Mouse (Mus musculus) hindbrain, embryonic 13.5 days (tissue): ENCODE measurements around the gene Kank1. TPM values are rescaled to one million over a fixed set of nuclear protein-coding genes. Genes with fewer than 3 reads are reported as not detected.
"Not testable (repeated sequence)": the region's sequence is repeated elsewhere in the genome, so short reads cannot be mapped to it uniquely, and the experiment has no call there.

Experiments used
- ATAC-seq: fragments of 200-750 bp; cut with Nextera tagmentation; 2 replicates; pipeline ENCODE4 v1.8.0; 2017; ENCODE audit warnings: moderate TSS enrichment; ENCODE audit not compliant: low FRiP score
- H3K27ac ChIP-seq: fragments of 300-500 bp; sonication (generic); 2 replicates; pipeline ENCODE4 v1.5.1; 2015; ENCODE audit warnings: inconsistent platforms, mild to moderate bottlenecking, moderate library complexity
- H3K27me3 ChIP-seq: fragments of 300-500 bp; sonication (generic); 2 replicates; pipeline ENCODE4 v1.6.1; 2015; ENCODE audit warnings: mild to moderate bottlenecking, inconsistent platforms
- H3K36me3 ChIP-seq: fragments of 300-500 bp; sonication (generic); 2 replicates; pipeline ENCODE4 v1.6.1; 2015; ENCODE audit warnings: mild to moderate bottlenecking, inconsistent platforms
- H3K4me1 ChIP-seq: fragments of 300-500 bp; sonication (generic); replicated peaks from 2 replicates; pipeline ENCODE4 v1.6.1; 2015; ENCODE audit warnings: inconsistent platforms
- H3K4me2 ChIP-seq: fragments of 300-500 bp; sonication (generic); 2 replicates; pipeline ENCODE4 v1.6.1; 2015; ENCODE audit warnings: inconsistent platforms, mild to moderate bottlenecking, moderate library complexity
- H3K4me3 ChIP-seq: fragments of 300-500 bp; sonication (generic); 2 replicates; pipeline ENCODE4 v1.5.1; 2015; ENCODE audit warnings: mild to moderate bottlenecking, inconsistent platforms
- H3K9ac ChIP-seq: fragments of 300-500 bp; sonication (generic); 2 replicates; pipeline ENCODE4 v1.6.1; 2015; ENCODE audit warnings: mild to moderate bottlenecking, inconsistent platforms
- H3K9me3 ChIP-seq: fragments of 300-500 bp; sonication (generic); 2 replicates; pipeline ENCODE4 v1.6.1; 2016; ENCODE audit warnings: inconsistent platforms
- WGBS: fragments of 180-500 bp; shearing (Covaris S2); methylation state at CpG from one replicate; pipeline ENCODE4 v1.1.7; 2015; 5-methylcytosine and 5-hydroxymethylcytosine counted together
- polyA plus RNA-seq: library from polyadenylated mRNA; unstranded; fragments of >200 nt; fragmentation: Nextera tagmentation; extraction: Ambion mirVana; gene quantifications from 2 replicates; pipeline ENCODE4 v1.2.1, GENCODE M21; 2015

Kank1 gene
- polyA plus RNA-seq, 1 experiment from 2014 or later: 10.2 TPM

GRCm38 (mm10) chr19:25475806-25476205 is 239.0 kb downstream of the Kank1 start:
- H3K9ac ChIP-seq, H3K27ac ChIP-seq, H3K4me2 ChIP-seq, H3K36me3 ChIP-seq, H3K27me3 ChIP-seq, H3K4me3 ChIP-seq, H3K9me3 ChIP-seq, H3K4me1 ChIP-seq, ATAC-seq: not testable (repeated sequence)
- WGBS: 65% methylated on average over 3 of the region's 4 CpGs

- Histone ChIP-seq H3K27me3 (no peaks in the 10 kb centered on the region), H3K9ac (no peak overlapping the region), H3K36me3 (no peaks in the 10 kb centered on the region), H3K27ac (no peak overlapping the region), H3K9me3 (0 out of 2 replicates have a peak, but pooled peaks cover 3% of the 10 kb centered on the region), H3K4me2 (no peak overlapping the region), H3K4me3 (no peak overlapping the region), H3K4me1 (no peaks in the 10 kb centered on the region)
- WGBS: 75% methylated on average over 5 of the region's 5 CpGs
- no peak for ATAC-seq
Observed at GRCm38 (mm10) chr19:25479152-25479669, 242.4 kb downstream of the Kank1 start.

- 0 out of 2 replicates have a peak, but pooled peaks cover 3% of the 10 kb centered on the region for H3K9me3 ChIP-seq
- no peak for ATAC-seq
- no peaks in the 10 kb centered on the region for H3K36me3 ChIP-seq
- H3K9ac ChIP-seq: no peak overlapping the region
- no peak overlapping the region for H3K27ac ChIP-seq
- 86% methylated on average over 6 of the region's 6 CpGs for WGBS
- peaks cover 2% of the 10 kb centered on the region for H3K27me3 ChIP-seq
- H3K4me3 ChIP-seq: no peak overlapping the region
- H3K4me2 ChIP-seq: no peak overlapping the region
- H3K4me1 ChIP-seq: no peaks in the 10 kb centered on the region
Observed at GRCm38 (mm10) chr19:25480820-25481219, 244.0 kb downstream of the Kank1 start.

Other genes with a start within 250 kb of the Kank1 start
- 1.4 and 2.2 TPM in 2 replicates for gene Dock8, start 237.4 kb upstream of the Kank1 start, polyA plus RNA-seq